Mouse (Mus musculus): ENCODE measurements at regions not wholly inside any gene's neighbourhood (a gene's known extent, or its start where the extent isn't known, plus 50 kb on each side); places are given as distances from the start of the nearest gene placed in this dataset.
A peak's percentile ranks its signal among the peaks of the same experiment; 100 is the strongest.

- WGBS: 19% methylated on average over 9 of the region's 9 CpGs
- no peaks in the 10 kb centered on the region for H3K4me1 ChIP-seq (ENCODE audit: control insufficient read depth, insufficient read depth, low read length)
- no peak overlapping the region for H3K4me3 ChIP-seq
- no peaks in the 10 kb centered on the region for H3K36me3 ChIP-seq (ENCODE audit: control insufficient read depth, insufficient read depth, low read length)
- intact Hi-C loops (cut with DNase I): loop anchor here (5.0 kb wide), 1 partner anchor 135 kb away; no protein-coding TSS in a partner anchor
- H3K27ac ChIP-seq: no peak overlapping the region
- no peaks in the 10 kb centered on the region for H3K27me3 ChIP-seq (ENCODE audit: control insufficient read depth, insufficient read depth, low read length)
- peak; percentile 20 to 52 for DNase-seq
- H3K79me2 ChIP-seq (replicated peaks; ENCODE audit: control insufficient read depth, insufficient read depth, low read length): no peaks in the 10 kb centered on the region
- H3K9ac ChIP-seq (ENCODE audit: low read depth, low read length): no peak overlapping the region
- no peak for TF ChIP-seq POLR2A (IDR thresholded peaks at IDR 0.05; ENCODE audit: insufficient read depth, low read depth, low read length)
- peak; percentile 76 for TF ChIP-seq CTCF (IDR thresholded peaks at IDR 0.05)
- TF ChIP-seq EP300 (IDR thresholded peaks at IDR 0.05; ENCODE audit: insufficient read depth, low read depth, low read length): no peak
Measured at GRCm38 (mm10) chr4:100722532-100722931, 53.9 kb upstream of the Cachd1 start.

GRCm38 (mm10) chr4:100723053-100723452, 53.4 kb upstream of the Cachd1 start:
- H3K79me2 ChIP-seq (replicated peaks; ENCODE audit: control insufficient read depth, insufficient read depth, low read length): no peaks in the 10 kb centered on the region
- TF ChIP-seq EP300 (IDR thresholded peaks at IDR 0.05; ENCODE audit: insufficient read depth, low read depth, low read length) (no peak), CTCF (IDR thresholded peaks at IDR 0.05) (no peak), POLR2A (IDR thresholded peaks at IDR 0.05; ENCODE audit: insufficient read depth, low read depth, low read length) (no peak)
- no peak for DNase-seq
- no peak overlapping the region for H3K4me3 ChIP-seq
- no peaks in the 10 kb centered on the region for H3K27me3 ChIP-seq (ENCODE audit: control insufficient read depth, insufficient read depth, low read length)
- intact Hi-C loops (cut with DNase I): loop anchor here (5.0 kb wide), 1 partner anchor 136 kb away; no protein-coding TSS in a partner anchor
- H3K4me1 ChIP-seq (ENCODE audit: control insufficient read depth, insufficient read depth, low read length): no peaks in the 10 kb centered on the region
- H3K27ac ChIP-seq: no peak overlapping the region
- no peaks in the 10 kb centered on the region for H3K36me3 ChIP-seq (ENCODE audit: control insufficient read depth, insufficient read depth, low read length)
- H3K9ac ChIP-seq (ENCODE audit: low read depth, low read length): no peak overlapping the region
- WGBS: 78% methylated on average over 5 of the region's 5 CpGs

- no peak for DNase-seq
- intact Hi-C loops (cut with DNase I): loop anchor here (5.0 kb wide), 2 partner anchors 261 to 421 kb away; no protein-coding TSS in a partner anchor
Measured at GRCm38 (mm10) chr4:100725811-100726210, 50.7 kb upstream of the Cachd1 start.

GRCm38 (mm10) chr4:100726496-100726895, 50.0 kb upstream of the Cachd1 start:
- TF ChIP-seq CTCF (IDR thresholded peaks at IDR 0.05) (no peak), EP300 (IDR thresholded peaks at IDR 0.05; ENCODE audit: insufficient read depth, low read depth, low read length) (no peak), POLR2A (IDR thresholded peaks at IDR 0.05; ENCODE audit: insufficient read depth, low read depth, low read length) (no peak)
- Histone ChIP-seq H3K27ac (no peak overlapping the region), H3K4me1 (ENCODE audit: control insufficient read depth, insufficient read depth, low read length) (no peaks in the 10 kb centered on the region), H3K79me2 (replicated peaks; ENCODE audit: control insufficient read depth, insufficient read depth, low read length) (no peaks in the 10 kb centered on the region), H3K9ac (ENCODE audit: low read depth, low read length) (no peak overlapping the region), H3K4me3 (no peak overlapping the region), H3K27me3 (ENCODE audit: control insufficient read depth, insufficient read depth, low read length) (no peaks in the 10 kb centered on the region), H3K36me3 (ENCODE audit: control insufficient read depth, insufficient read depth, low read length) (no peaks in the 10 kb centered on the region)
- intact Hi-C loops (cut with DNase I): loop anchor here (5.0 kb wide), 2 partner anchors 261 to 421 kb away; no protein-coding TSS in a partner anchor
- no peak for DNase-seq
- WGBS: 83% methylated on average over 6 of the region's 6 CpGs

More at GRCm38 (mm10) chr4:100725811-100726210, 50.7 kb upstream of the Cachd1 start:
- Histone ChIP-seq H3K4me3 (no peak overlapping the region), H3K9ac (ENCODE audit: low read depth, low read length) (no peak overlapping the region), H3K27me3 (ENCODE audit: control insufficient read depth, insufficient read depth, low read length) (no peaks in the 10 kb centered on the region), H3K36me3 (ENCODE audit: control insufficient read depth, insufficient read depth, low read length) (no peaks in the 10 kb centered on the region), H3K4me1 (ENCODE audit: control insufficient read depth, insufficient read depth, low read length) (no peaks in the 10 kb centered on the region), H3K79me2 (replicated peaks; ENCODE audit: control insufficient read depth, insufficient read depth, low read length) (no peaks in the 10 kb centered on the region), H3K27ac (no peak overlapping the region)
- TF ChIP-seq CTCF (IDR thresholded peaks at IDR 0.05): no peak
- no peak for TF ChIP-seq POLR2A (IDR thresholded peaks at IDR 0.05; ENCODE audit: insufficient read depth, low read depth, low read length)
- TF ChIP-seq EP300 (IDR thresholded peaks at IDR 0.05; ENCODE audit: insufficient read depth, low read depth, low read length): no peak
- 85% methylated on average over 7 of the region's 7 CpGs for WGBS

Data from heart, adult 2 months (tissue).